Mouse (Mus musculus): ENCODE measurements around the gene Zfp575. TPM values are rescaled to one million over a fixed set of nuclear protein-coding genes. Genes with fewer than 3 reads are reported as not detected.
A peak's percentile ranks its signal among the peaks of the same experiment; 100 is the strongest.

Gene Zfp575
- 0.93 and 1.2 TPM in 2 replicates for polyA plus RNA-seq (2014; fragmentation: Nextera tagmentation; extraction: Ambion mirVana)

DNA sequence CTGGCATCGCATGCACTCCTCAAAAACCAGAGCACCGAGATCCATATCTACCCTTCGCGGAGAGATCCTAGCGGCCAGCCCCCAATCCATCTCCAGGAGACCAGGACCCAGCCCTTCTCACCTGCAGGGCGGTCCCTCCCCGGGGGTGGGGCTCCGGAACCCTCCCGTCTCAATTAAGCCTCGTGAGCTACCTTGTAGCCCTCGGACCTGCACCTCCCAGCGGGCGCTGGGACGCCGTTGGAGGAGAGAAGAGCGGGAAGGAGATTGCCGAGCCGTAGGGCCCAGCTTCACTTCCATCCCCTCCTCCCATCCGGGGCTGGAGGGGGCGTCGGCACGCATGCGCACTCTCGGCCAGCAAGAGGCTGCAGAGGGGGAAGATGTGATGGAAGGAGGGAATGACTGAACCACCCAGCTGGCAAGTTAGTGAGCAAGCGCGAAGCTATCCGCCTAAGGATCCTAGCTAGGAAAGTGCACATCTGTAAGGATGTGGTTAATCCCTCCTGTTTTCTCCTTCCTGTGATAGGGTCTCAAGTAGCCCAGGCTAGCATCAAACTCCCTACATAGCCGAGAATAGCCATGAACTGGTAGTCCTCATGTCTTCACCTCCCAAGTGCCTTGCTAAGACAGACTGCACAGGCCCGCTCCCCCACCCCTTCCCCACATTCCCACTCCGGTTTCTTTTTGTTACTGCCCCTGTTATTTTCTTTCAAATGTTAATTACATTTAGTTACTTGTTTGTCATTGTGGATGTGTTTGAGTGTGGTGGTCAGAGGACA lies at the start of gene Zfp575, which contains the start of gene Ethe1:
Gene Zfp575 (minus strand): TSS at position 312 of the 776 bp plus-strand sequence.
Gene Ethe1 (plus strand): TSS at position 214 of the 776 bp plus-strand sequence.
- WGBS, result 8% methylated on average over 26 of the region's 30 CpGs
- Histone ChIP-seq H3K4me3 (ENCODE audit: low read depth, low read length) (peak within 1 kb of the TSS; percentile 40), H3K27ac (ENCODE audit: low read depth, low read length) (no peak within 1 kb of the TSS)

DNA sequence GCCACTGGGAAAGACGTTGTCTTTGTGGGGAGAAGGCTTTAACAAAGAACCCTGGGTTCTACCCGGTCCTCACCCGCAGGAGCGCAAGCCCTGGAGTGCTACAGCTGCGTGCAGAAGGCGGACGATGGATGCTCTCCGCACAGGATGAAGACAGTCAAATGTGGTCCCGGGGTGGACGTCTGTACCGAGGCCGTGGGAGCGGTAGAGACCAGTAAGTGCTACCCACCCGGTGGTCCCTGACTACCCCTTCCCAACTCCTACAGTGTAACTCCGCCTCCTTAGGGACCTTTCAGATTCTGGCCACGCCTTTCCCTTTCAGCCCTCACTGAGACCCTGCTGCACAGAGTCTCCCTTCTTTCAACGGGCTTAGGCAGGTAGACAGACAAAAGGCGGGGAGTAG lies 49.6 kb upstream of the Zfp575 start:
- peaks cover 48% of the 10 kb centered on the region for H3K27me3 ChIP-seq (ENCODE audit: control insufficient read depth, insufficient read depth, low read length)
- no peak overlapping the region for H3K27ac ChIP-seq (ENCODE audit: low read depth, low read length)

More for the DNA sequence above, at the start of gene Zfp575, which contains the start of gene Ethe1:
- Histone ChIP-seq H3K36me3 (ENCODE audit: control insufficient read depth, insufficient read depth, low read length) (no peaks in the 10 kb centered on the region), H3K4me1 (replicated peaks; ENCODE audit: control insufficient read depth, insufficient read depth, low read length) (no peaks in the 10 kb centered on the region), H3K9me3 (ENCODE audit: control insufficient read depth, low read length) (no peaks in the 10 kb centered on the region), H3K4me2 (replicated peaks; ENCODE audit: low read depth, low read length) (peak within 1 kb of the TSS; percentile 74), H3K9ac (ENCODE audit: low read depth, low read length) (peak within 1 kb of the TSS; percentile 59; the same call in 1 of the 2 replicates), H3K27me3 (ENCODE audit: control insufficient read depth, insufficient read depth, low read length) (peaks cover 26% of the 10 kb centered on the region)
- DNase-seq (ENCODE audit: low spot score), result peak; percentile 83
- ATAC-seq (ENCODE audit: low FRiP score), result peak; percentile 61

DNA sequence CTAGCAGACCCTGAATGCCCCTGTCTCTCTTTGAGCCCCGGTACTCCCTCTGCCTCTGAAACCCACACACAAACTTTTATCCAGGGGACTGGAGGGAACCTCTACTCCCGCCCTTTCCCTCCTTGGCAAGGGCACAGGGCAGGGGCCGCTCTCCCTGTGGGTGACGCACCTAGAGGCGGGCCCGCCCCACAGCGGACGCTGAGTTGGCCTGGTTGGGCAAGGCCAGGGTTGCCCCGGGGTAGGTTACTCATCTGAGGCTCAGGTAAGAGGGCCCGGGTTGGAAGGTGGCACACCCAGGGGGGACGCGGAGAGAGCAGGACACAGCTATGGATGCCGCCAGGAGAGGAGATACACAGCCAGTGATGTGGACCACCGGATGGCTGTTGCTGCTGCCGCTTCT lies 48.8 kb upstream of the Zfp575 start, which contains the start of gene Lypd3:
Gene Lypd3 (plus strand): TSS at position 287 of the 400 bp plus-strand sequence.
- H3K27me3 ChIP-seq (ENCODE audit: control insufficient read depth, insufficient read depth, low read length), result peaks cover 48% of the 10 kb centered on the region
- peak within 1 kb of the TSS; percentile 24; the same call in 1 of the 2 replicates for H3K4me2 ChIP-seq (replicated peaks; ENCODE audit: low read depth, low read length)
- no peak within 1 kb of the TSS for H3K27ac ChIP-seq (ENCODE audit: low read depth, low read length)
- H3K36me3 ChIP-seq (ENCODE audit: control insufficient read depth, insufficient read depth, low read length), result no peaks in the 10 kb centered on the region
- 14% methylated on average over 15 of the region's 15 CpGs for WGBS
- H3K4me3 ChIP-seq (ENCODE audit: low read depth, low read length), result peak within 1 kb of the TSS; percentile 0; the same call in 1 of the 2 replicates
- H3K9me3 ChIP-seq (ENCODE audit: control insufficient read depth, low read length), result no peaks in the 10 kb centered on the region
- no peak within 1 kb of the TSS for H3K9ac ChIP-seq (ENCODE audit: low read depth, low read length)
- H3K4me1 ChIP-seq (replicated peaks; ENCODE audit: control insufficient read depth, insufficient read depth, low read length), result peaks cover 11% of the 10 kb centered on the region; the same call in 1 of the 2 replicates
- ATAC-seq (ENCODE audit: low FRiP score) (no peak), DNase-seq (ENCODE audit: low spot score) (no peak)

More for the DNA sequence above, 49.6 kb upstream of the Zfp575 start:
- ATAC-seq (ENCODE audit: low FRiP score) (peak; percentile 53; the same call in 1 of the 2 replicates), DNase-seq (ENCODE audit: low spot score) (peak; percentile 45)
- Histone ChIP-seq H3K4me2 (replicated peaks; ENCODE audit: low read depth, low read length) (peak overlapping the region; percentile 24; the same call in 1 of the 2 replicates), H3K4me1 (replicated peaks; ENCODE audit: control insufficient read depth, insufficient read depth, low read length) (peaks cover 11% of the 10 kb centered on the region; the same call in 1 of the 2 replicates), H3K9me3 (ENCODE audit: control insufficient read depth, low read length) (no peaks in the 10 kb centered on the region), H3K9ac (ENCODE audit: low read depth, low read length) (no peak overlapping the region), H3K4me3 (ENCODE audit: low read depth, low read length) (peak overlapping the region; percentile 0; the same call in 1 of the 2 replicates), H3K36me3 (ENCODE audit: control insufficient read depth, insufficient read depth, low read length) (no peaks in the 10 kb centered on the region)
- WGBS, result 2% methylated on average over 18 of the region's 18 CpGs

DNA sequence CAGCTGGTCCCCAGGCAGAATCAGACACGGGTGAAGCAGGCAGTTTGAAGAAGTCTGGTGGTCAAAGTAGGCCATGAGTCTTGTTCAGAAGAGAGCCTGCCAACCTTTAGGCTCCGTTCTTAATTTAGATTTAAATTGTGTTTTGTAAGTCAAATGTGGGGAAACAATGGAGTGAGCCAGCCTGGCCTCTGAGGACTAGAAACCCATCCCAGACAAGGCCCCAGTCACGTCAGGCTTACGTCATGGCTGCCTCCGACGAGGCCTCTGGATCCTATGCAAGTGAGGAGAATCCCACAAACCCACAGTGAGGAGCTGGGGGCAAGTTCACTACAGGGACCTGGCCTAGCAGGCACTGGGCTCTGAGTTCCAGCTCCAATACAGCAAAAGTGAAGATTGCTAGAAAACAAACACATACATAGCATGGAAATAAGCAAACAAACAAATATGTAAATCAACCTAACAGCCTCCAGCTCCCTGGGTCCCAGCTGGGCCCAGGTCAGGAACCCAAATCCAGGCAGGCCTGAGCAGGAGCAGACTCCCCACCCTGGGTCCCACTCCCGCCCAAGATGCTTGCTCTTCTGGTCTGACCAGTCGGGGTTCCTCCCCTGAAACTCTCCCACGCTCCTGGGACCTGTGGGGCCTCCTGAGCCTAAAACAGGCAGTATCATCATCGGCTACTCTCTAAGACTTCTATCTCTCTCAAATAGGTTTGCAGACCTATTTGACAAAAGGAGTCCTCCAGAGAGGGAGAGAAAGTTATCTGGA lies 42.9 kb upstream of the Zfp575 start:
- DNase-seq (ENCODE audit: low spot score) (no peak), ATAC-seq (ENCODE audit: low FRiP score) (no peak)
- Histone ChIP-seq H3K27me3 (ENCODE audit: control insufficient read depth, insufficient read depth, low read length) (no peaks in the 10 kb centered on the region), H3K36me3 (ENCODE audit: control insufficient read depth, insufficient read depth, low read length) (no peaks in the 10 kb centered on the region), H3K4me2 (replicated peaks; ENCODE audit: low read depth, low read length) (no peak overlapping the region), H3K9ac (ENCODE audit: low read depth, low read length) (no peak overlapping the region), H3K27ac (ENCODE audit: low read depth, low read length) (no peak overlapping the region), H3K4me1 (replicated peaks; ENCODE audit: control insufficient read depth, insufficient read depth, low read length) (peaks cover 3% of the 10 kb centered on the region; the same call in 1 of the 2 replicates), H3K4me3 (ENCODE audit: low read depth, low read length) (no peak overlapping the region), H3K9me3 (ENCODE audit: control insufficient read depth, low read length) (no peaks in the 10 kb centered on the region)
- WGBS, result 74% methylated on average over 10 of the region's 10 CpGs

DNA sequence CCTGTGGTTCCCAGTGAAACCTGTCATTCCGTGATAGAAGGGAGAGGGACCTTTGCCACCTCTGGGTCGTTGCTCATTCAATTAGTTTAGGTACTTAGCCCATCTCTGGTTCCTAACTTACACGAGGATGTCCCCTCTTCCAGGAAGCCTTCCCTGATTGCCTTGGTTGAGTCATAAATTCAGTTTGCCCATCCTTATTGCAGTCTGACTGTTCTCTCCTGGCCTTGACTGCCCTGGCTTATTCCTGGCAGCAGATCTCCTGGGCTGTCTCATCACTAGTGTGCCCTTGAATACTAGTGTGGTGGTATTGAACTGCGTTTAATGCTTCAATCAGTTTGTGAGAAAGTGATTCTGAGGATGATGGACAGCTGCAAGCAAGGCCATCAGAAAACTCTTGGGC lies 42.2 kb upstream of the Zfp575 start:
- ATAC-seq (ENCODE audit: low FRiP score) (no peak), DNase-seq (ENCODE audit: low spot score) (no peak)
- H3K4me1 ChIP-seq (replicated peaks; ENCODE audit: control insufficient read depth, insufficient read depth, low read length), result peaks cover 3% of the 10 kb centered on the region; the same call in 1 of the 2 replicates
- no peak overlapping the region for H3K9ac ChIP-seq (ENCODE audit: low read depth, low read length)
- H3K4me2 ChIP-seq (replicated peaks; ENCODE audit: low read depth, low read length), result no peak overlapping the region
- no peak overlapping the region for H3K27ac ChIP-seq (ENCODE audit: low read depth, low read length)
- no peaks in the 10 kb centered on the region for H3K27me3 ChIP-seq (ENCODE audit: control insufficient read depth, insufficient read depth, low read length)
- H3K4me3 ChIP-seq (ENCODE audit: low read depth, low read length), result no peak overlapping the region
- 82% methylated on average over 4 of the region's 4 CpGs for WGBS
- no peaks in the 10 kb centered on the region for H3K36me3 ChIP-seq (ENCODE audit: control insufficient read depth, insufficient read depth, low read length)
- H3K9me3 ChIP-seq (ENCODE audit: control insufficient read depth, low read length), result no peaks in the 10 kb centered on the region

DNA sequence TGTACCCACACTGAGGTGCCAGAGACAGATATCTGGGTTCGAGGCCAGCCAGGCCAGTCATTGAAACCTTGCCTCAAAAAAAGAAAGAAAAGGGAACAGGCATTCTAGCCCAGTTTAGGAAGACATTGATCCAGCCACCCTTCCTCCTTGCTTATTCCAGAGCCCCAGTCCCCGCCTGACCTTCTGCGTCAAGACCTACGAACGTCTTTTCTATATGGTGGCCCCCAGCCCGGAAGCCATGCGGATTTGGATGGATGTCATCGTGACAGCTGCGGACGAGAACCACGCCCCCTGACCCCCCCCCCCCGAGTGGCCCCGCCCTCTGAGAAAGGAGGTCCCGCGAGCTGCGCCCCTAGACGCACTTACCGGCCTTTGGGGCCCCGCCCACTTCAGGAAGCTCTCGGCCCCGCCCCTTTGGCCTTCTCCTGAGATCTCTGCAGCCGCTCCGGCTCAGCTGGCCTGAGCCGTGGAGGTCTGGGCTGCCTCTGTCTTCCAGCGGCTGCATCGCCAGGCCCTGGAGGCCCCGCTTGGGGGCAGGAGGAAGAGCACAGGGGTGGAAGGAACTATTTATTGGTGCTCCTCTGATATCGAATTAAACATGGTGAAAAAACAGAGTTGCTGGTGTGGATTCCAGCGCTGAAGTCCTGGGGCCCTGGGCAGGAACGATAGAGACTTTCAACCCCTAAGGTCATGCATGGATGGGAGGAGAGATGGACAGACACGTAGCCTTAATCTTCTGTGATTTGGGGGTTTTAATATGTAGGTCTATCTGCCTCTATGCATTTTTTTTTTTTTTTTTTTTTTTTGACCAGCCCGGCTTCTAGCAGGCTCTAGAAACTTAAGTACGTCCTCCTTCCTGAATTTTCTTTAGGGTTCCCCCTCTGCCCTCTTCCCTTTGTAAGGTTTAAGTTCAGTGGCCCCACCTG lies 41.5 kb upstream of the Zfp575 start:
- Histone ChIP-seq H3K27ac (ENCODE audit: low read depth, low read length) (no peak overlapping the region), H3K9ac (ENCODE audit: low read depth, low read length) (0 out of 2 replicates have a peak overlapping the region, but pooled peaks have one; percentile 25)
- 10% methylated on average over 32 of the region's 33 CpGs for WGBS

DNA sequence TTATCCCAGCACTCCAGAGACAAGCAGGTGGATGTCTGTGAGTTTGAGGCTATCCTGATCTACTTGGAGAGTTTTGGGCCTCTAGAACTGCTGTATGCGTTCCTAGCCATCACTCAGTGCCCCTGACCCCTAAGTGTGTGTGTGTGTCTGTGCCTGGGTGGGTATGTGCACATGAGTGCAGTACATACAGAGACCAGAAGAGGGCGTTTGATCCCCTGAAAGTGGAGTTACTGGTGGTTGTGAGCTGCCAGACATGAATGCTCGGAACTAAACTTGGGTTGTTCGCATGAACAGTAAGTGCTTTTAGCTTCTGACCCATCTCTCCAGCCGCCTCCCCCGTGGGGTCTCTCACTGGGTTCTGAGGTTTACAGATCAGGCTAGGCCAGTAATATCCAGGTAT lies 35.5 kb upstream of the Zfp575 start:
- H3K9ac ChIP-seq (ENCODE audit: low read depth, low read length), result no peak overlapping the region

More for the DNA sequence above, 41.5 kb upstream of the Zfp575 start:
- DNase-seq (ENCODE audit: low spot score), result peak; percentile 89
- Histone ChIP-seq H3K9me3 (ENCODE audit: control insufficient read depth, low read length) (no peaks in the 10 kb centered on the region), H3K27me3 (ENCODE audit: control insufficient read depth, insufficient read depth, low read length) (no peaks in the 10 kb centered on the region), H3K4me1 (replicated peaks; ENCODE audit: control insufficient read depth, insufficient read depth, low read length) (peaks cover 3% of the 10 kb centered on the region; the same call in 1 of the 2 replicates), H3K4me3 (ENCODE audit: low read depth, low read length) (peak overlapping the region; percentile 21), H3K4me2 (replicated peaks; ENCODE audit: low read depth, low read length) (peak overlapping the region; percentile 40), H3K36me3 (ENCODE audit: control insufficient read depth, insufficient read depth, low read length) (no peaks in the 10 kb centered on the region)
- ATAC-seq (ENCODE audit: low FRiP score), result peak; percentile 86

DNA sequence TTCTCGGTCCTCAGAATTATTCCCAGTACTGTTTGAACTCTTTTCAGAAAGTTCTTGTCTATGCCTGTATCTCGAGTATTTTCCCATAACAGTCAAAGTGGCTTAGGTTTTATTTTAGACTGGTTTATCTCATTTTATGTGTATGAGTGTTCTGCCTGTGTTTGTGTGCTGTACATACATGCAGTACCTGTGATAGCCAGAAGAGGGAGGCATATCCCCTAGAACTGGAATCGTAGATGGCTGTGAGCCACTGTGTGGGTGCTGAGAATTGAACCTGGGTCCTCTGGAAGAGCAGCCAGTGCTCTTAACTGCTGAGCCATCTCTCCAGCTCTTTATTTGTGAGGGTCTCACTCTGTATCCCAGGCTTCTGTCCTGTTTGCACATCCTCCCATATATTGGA lies 33.8 kb upstream of the Zfp575 start:
- WGBS, result 86% methylated on average over 3 of the region's 3 CpGs
- Histone ChIP-seq H3K9me3 (ENCODE audit: control insufficient read depth, low read length) (no peaks in the 10 kb centered on the region), H3K4me3 (ENCODE audit: low read depth, low read length) (no peak overlapping the region), H3K9ac (ENCODE audit: low read depth, low read length) (no peak overlapping the region), H3K27ac (ENCODE audit: low read depth, low read length) (no peak overlapping the region), H3K4me1 (replicated peaks; ENCODE audit: control insufficient read depth, insufficient read depth, low read length) (no peaks in the 10 kb centered on the region), H3K4me2 (replicated peaks; ENCODE audit: low read depth, low read length) (no peak overlapping the region), H3K36me3 (ENCODE audit: control insufficient read depth, insufficient read depth, low read length) (no peaks in the 10 kb centered on the region), H3K27me3 (ENCODE audit: control insufficient read depth, insufficient read depth, low read length) (no peaks in the 10 kb centered on the region)
- ATAC-seq (ENCODE audit: low FRiP score) (no peak), DNase-seq (ENCODE audit: low spot score) (no peak)

More for the DNA sequence above, 35.5 kb upstream of the Zfp575 start:
- H3K9me3 ChIP-seq (ENCODE audit: control insufficient read depth, low read length), result no peaks in the 10 kb centered on the region
- no peak overlapping the region for H3K27ac ChIP-seq (ENCODE audit: low read depth, low read length)
- H3K4me2 ChIP-seq (replicated peaks; ENCODE audit: low read depth, low read length), result no peak overlapping the region
- no peaks in the 10 kb centered on the region for H3K4me1 ChIP-seq (replicated peaks; ENCODE audit: control insufficient read depth, insufficient read depth, low read length)
- H3K36me3 ChIP-seq (ENCODE audit: control insufficient read depth, insufficient read depth, low read length), result no peaks in the 10 kb centered on the region
- DNase-seq (ENCODE audit: low spot score), result no peak
- 79% methylated on average over 6 of the region's 6 CpGs for WGBS
- no peak overlapping the region for H3K4me3 ChIP-seq (ENCODE audit: low read depth, low read length)
- no peak for ATAC-seq (ENCODE audit: low FRiP score)
- no peaks in the 10 kb centered on the region for H3K27me3 ChIP-seq (ENCODE audit: control insufficient read depth, insufficient read depth, low read length)
